Comparison of ENCODE assay signal across 8 mouse cellular contexts in the genomic region with DNA sequence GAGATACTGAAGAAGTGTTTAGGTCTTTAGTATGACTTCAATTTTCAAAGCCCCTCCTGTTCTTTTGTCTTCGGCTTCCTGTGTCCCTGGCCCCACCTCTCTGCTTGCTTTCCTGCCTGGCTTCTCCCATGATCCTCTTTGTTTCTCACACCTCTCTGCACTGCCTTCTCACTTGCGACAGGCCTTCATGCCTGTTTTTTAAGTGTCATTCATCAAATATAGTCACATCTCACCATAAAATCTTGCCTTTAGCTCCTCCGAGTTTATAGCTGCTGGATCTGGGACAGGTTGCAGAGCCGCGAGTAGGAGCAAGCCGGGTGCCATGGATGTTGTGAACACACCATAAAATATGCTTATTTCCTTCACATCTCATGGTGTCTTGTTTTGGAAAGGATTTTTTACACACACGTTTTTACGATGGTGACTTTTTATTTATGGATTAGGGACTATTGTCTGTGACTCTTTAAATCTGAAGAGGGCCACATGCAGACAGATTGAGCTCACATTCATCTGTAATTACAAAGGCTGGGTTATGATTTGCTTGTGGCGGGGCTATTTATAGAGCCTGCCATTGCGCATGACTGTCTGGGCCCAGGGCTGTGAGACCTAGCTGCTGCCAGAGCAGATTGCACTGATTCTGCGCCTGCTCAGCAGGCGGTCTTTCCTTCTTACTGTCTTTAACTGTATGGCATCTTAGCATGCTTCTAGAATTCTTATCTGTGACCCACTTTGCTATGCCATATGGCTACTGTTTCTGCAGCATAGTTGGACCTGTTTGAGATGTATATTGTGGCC. TPM values are rescaled to one million over a fixed set of nuclear protein-coding genes. Genes with fewer than 3 reads are reported as not detected.
DNase-seq lines count a peak whose midpoint lies in the region; TF ChIP-seq lines count a peak whose summit lies in the region.

No protein-coding gene starts in this region.

- TF ChIP-seq POLR2A in heart, adult 2 months (IDR thresholded peaks at IDR 0.05; ENCODE audit: insufficient read depth, low read depth, low read length), result no peak

- H3K27ac ChIP-seq in heart, adult 2 months, result peak overlapping the region; percentile 65

- H3K27me3 ChIP-seq in heart, adult 2 months (ENCODE audit: control insufficient read depth, insufficient read depth, low read length), result no peaks in the 10 kb centered on the region

- intact Hi-C loops in heart, adult 2 months (cut with DNase I), result loop anchor here (5.0 kb wide), 1 partner anchor 39 kb away; a partner anchor contains a TSS

- TF ChIP-seq EP300 in heart, adult 2 months (IDR thresholded peaks at IDR 0.05; ENCODE audit: insufficient read depth, low read depth, low read length), result no peak

- no peak for TF ChIP-seq CTCF in heart, adult 2 months (IDR thresholded peaks at IDR 0.05)

- H3K9ac ChIP-seq in heart, adult 2 months (ENCODE audit: low read depth, low read length), result no peak overlapping the region

- peak; percentile 28 for DNase-seq in adrenal gland, postnatal 14 days
- DNase-seq in adrenal gland, adult 8-10 months, result no peak
- peak; percentile 91 for DNase-seq in cerebellum, adult 11-12 months
- peak; percentile 33 to 55 for DNase-seq in heart, adult 2 months
- DNase-seq in left cerebral cortex, adult 18-20 months (ENCODE audit: low spot score in 2 of 2), result peak; percentile 63 to 78
- DNase-seq in right cerebral cortex, postnatal 4 days, result peak; percentile 64
- no peak for DNase-seq in Muller cell, postnatal 12 days (ENCODE audit: inconsistent ontology term)
- DNase-seq in spleen, adult 18-20 months, result no peak

- H3K79me2 ChIP-seq in heart, adult 2 months (replicated peaks; ENCODE audit: control insufficient read depth, insufficient read depth, low read length), result no peaks in the 10 kb centered on the region

- H3K36me3 ChIP-seq in heart, adult 2 months (ENCODE audit: control insufficient read depth, insufficient read depth, low read length), result no peaks in the 10 kb centered on the region; the same call in 1 of the 2 replicates

- H3K4me1 ChIP-seq in heart, adult 2 months (ENCODE audit: control insufficient read depth, insufficient read depth, low read length), result no peaks in the 10 kb centered on the region; the same call in 1 of the 2 replicates

- H3K4me3 ChIP-seq in heart, adult 2 months, result no peak overlapping the region

- WGBS in heart, adult 2 months, result 65% methylated on average over 12 of the region's 12 CpGs

RNA-seq across cellular contexts. Expression of a gene that starts 38.8 kb away (rescaled TPM):
- total RNA-seq in adrenal gland, postnatal 14 days (2021), result 115 and 125 TPM in 2 replicates
- total RNA-seq in adrenal gland, adult 8-10 months (2022), result 100 to 1,000 TPM; 141 to 240 (median 190) TPM
- 100 to 1,000 TPM; 334 to 404 TPM for total RNA-seq in heart, adult 2 months (2021)
- polyA plus RNA-seq in heart, adult 2 months (2012; rRNA removed), result 66.7 and 85.7 TPM in 2 replicates
- total RNA-seq in left cerebral cortex, adult 18-20 months (2021), result 100 to 1,000 TPM; 216 to 227 TPM

RNA-seq across cellular contexts. Expression of a gene that starts 39.2 kb away (rescaled TPM):
- total RNA-seq in adrenal gland, postnatal 14 days (2021), result 0.85 and 1.8 TPM in 2 replicates
- 1 to 10 TPM; 1.2 to 2.4 (median 1.4) TPM for total RNA-seq in adrenal gland, adult 8-10 months (2022)
- 1 to 10 TPM; 2.1 to 3.0 TPM for total RNA-seq in heart, adult 2 months (2021)
- 0.61 and 2.9 TPM in 2 replicates for polyA plus RNA-seq in heart, adult 2 months (2012; rRNA removed)
- total RNA-seq in left cerebral cortex, adult 18-20 months (2021), result 100 to 1,000 TPM; 142 to 143 TPM

Comparison
In these comparisons a context has a peak if more than half of its experiments do, and no peak if none do; other contexts are left out.
1. DNase-seq: peak in adrenal gland, postnatal 14 days (single experiment), cerebellum, adult 11-12 months (single experiment), heart, adult 2 months (2 of 2), left cerebral cortex, adult 18-20 months (2 of 2) and right cerebral cortex, postnatal 4 days (single experiment); none in adrenal gland, adult 8-10 months (single experiment), Muller cell, postnatal 12 days (single experiment) and spleen, adult 18-20 months (0 of 2).
2. RNA of a gene that starts 39.2 kb away (total RNA-seq): 142 to 143 TPM in left cerebral cortex, adult 18-20 months; 2.1 to 3.0 TPM in heart, adult 2 months, 1.2 to 2.4 TPM in adrenal gland, adult 8-10 months and 0.85 to 1.8 TPM in adrenal gland, postnatal 14 days; every median in the first group is over 10 times any median in the second.